Mouse (Mus musculus): Measurements from ENCODE around the gene Eif4g1.

Eif4g1 gene

GRCm38 (mm10) chr16:20726384-20726783 lies 58.3 kb downstream of the Eif4g1 start:
- DNase-seq (ENCODE audit: low spot score) = no peak

- no peak for DNase-seq (ENCODE audit: low spot score)
Measured at GRCm38 (mm10) chr16:20730293-20730711, 62.2 kb downstream of the Eif4g1 start.

- DNase-seq (ENCODE audit: low spot score) = no peak
Measured at GRCm38 (mm10) chr16:20731688-20732087, 63.6 kb downstream of the Eif4g1 start.

GRCm38 (mm10) chr16:20732251-20732924 lies 64.3 kb downstream of the Eif4g1 start:
- no peak for DNase-seq (ENCODE audit: low spot score)

- no peak for DNase-seq (ENCODE audit: low spot score)
Measured at GRCm38 (mm10) chr16:20732925-20733730, 65.0 kb downstream of the Eif4g1 start, which contains the start of gene Chrd. Gene Chrd, plus strand, starts transcription at chr16:20733127.

- no peak for DNase-seq (ENCODE audit: low spot score)
Measured at GRCm38 (mm10) chr16:20733731-20734730, 65.9 kb downstream of the Eif4g1 start, which contains the start of gene Thpo. Gene Thpo, minus strand, starts transcription at chr16:20734511.

GRCm38 (mm10) chr16:20735651-20736050 lies 67.5 kb downstream of the Eif4g1 start:
- DNase-seq (ENCODE audit: low spot score) = no peak

- DNase-seq (ENCODE audit: low spot score) = no peak
Measured at GRCm38 (mm10) chr16:20736168-20736567, 68.1 kb downstream of the Eif4g1 start.

- no peak for DNase-seq (ENCODE audit: low spot score)
Measured at GRCm38 (mm10) chr16:20736823-20737222, 68.7 kb downstream of the Eif4g1 start.

- no peak for DNase-seq (ENCODE audit: low spot score)
Measured at GRCm38 (mm10) chr16:20739845-20740244, 71.7 kb downstream of the Eif4g1 start.
